Mouse (Mus musculus) Patski (cell line): ENCODE results near the gene Fbxo6. TPM values are rescaled to one million over a fixed set of nuclear protein-coding genes. Genes with fewer than 3 reads are reported as not detected.

Experiments used
- ATAC-seq: fragments of 100-300 bp; one replicate; pipeline ENCODE4 v1.8.0; 2021
- CTCF ChIA-PET: fragments of 350-600 bp; sonication (Branson Sonifier 250); formaldehyde crosslinking; loops from one replicate; lab custom pipeline; 2022; ENCODE audit warnings: inconsistent platforms; lab: Charles Lee
- POLR2A ChIA-PET: fragments of 350-600 bp; sonication (Branson Sonifier 250); formaldehyde crosslinking; loops from one replicate; lab custom pipeline; 2022; ENCODE audit warnings: antibody characterized with exemption, inconsistent platforms; lab: Charles Lee
- DNase-seq: peaks from one replicate; pipeline ENCODE4 v3.0.0-alpha.2; 2011; ENCODE audit warnings: low read depth, low spot score
- H3K27me3 ChIP-seq: fragments of 371-371 bp; one replicate; pipeline ENCODE4 v1.5.1; 2021
- CTCF ChIP-seq: fragments of 100-300 bp; IDR thresholded peaks from one replicate; pipeline ENCODE4 v1.5.1; 2021
- in situ Hi-C: fragments of 300-500 bp; cut with MboI; formaldehyde crosslinking; loops from 3 replicates; pipeline ENCODE4 v1.11.1; 2018; ENCODE audit warnings: low pct_unique_long_range_greater_than_20kb, mixed read lengths
- polyA plus RNA-seq: library from polyadenylated mRNA; unstranded; gene quantifications from one replicate; pipeline ENCODE4 v1.2.3, GENCODE M21; 2021

The Fbxo6 gene
- polyA plus RNA-seq, 1 experiment from 2014 or later: 68.4 TPM

- in situ Hi-C loops: loop anchor here (5.0 kb wide), 1 partner anchor 33 kb away; no protein-coding TSS in a partner anchor
- TF ChIP-seq CTCF: no peak
- DNase-seq (no peak), ATAC-seq (no peak)
- CTCF ChIA-PET: interaction anchor here (1.3 to 5.2 kb wide), 3 partner anchors 11 to 35 kb away, joined by 5 to 42 read pairs (median 12); no protein-coding TSS in a partner anchor
- POLR2A ChIA-PET: interaction anchor here (3.4 kb wide), 1 partner anchor 10 kb away, joined by 21 read pairs; no protein-coding TSS in a partner anchor
- no peaks in the 10 kb centered on the region for H3K27me3 ChIP-seq
Measured at GRCm38 (mm10) chr4:148150242-148150641, 1.7 kb downstream of the Fbxo6 start.

- DNase-seq (no peak), ATAC-seq (no peak)
- no peak for TF ChIP-seq CTCF
- in situ Hi-C loops: no loop called here
- H3K27me3 ChIP-seq: no peaks in the 10 kb centered on the region
- ChIA-PET POLR2A (interaction anchor here (3.4 kb wide), 1 partner anchor 9 kb away, joined by 21 read pairs; no protein-coding TSS in a partner anchor), CTCF (interaction anchor here (1.2 to 5.2 kb wide), 5 partner anchors 10 to 34 kb away, joined by 3 to 42 read pairs (median 5); no protein-coding TSS in a partner anchor)
Measured at GRCm38 (mm10) chr4:148149540-148149939, 2.4 kb downstream of the Fbxo6 start.

- in situ Hi-C loops: no loop called here
- ATAC-seq: no peak
- TF ChIP-seq CTCF: no peak
- CTCF ChIA-PET: interaction anchor here (5.2 kb wide), 1 partner anchor 8 kb away, joined by 42 read pairs; no protein-coding TSS in a partner anchor
- no peak for DNase-seq
- H3K27me3 ChIP-seq: no peaks in the 10 kb centered on the region
- POLR2A ChIA-PET: interaction anchor here (0.6 kb wide), 1 partner anchor 430 kb away, joined by 3 read pairs; no protein-coding TSS in a partner anchor
Measured at GRCm38 (mm10) chr4:148147714-148148113, 4.2 kb downstream of the Fbxo6 start.

- POLR2A ChIA-PET: no interaction called here
- CTCF ChIA-PET: interaction anchor here (1.0 to 1.7 kb wide), 2 partner anchors 11 to 25 kb away, joined by 4 to 5 read pairs; no protein-coding TSS in a partner anchor
Measured at GRCm38 (mm10) chr4:148143721-148144120, 8.2 kb downstream of the Fbxo6 start.

GRCm38 (mm10) chr4:148140098-148141011 lies 11.6 kb downstream of the Fbxo6 start:
- ChIA-PET POLR2A (interaction anchor here (0.8 to 2.8 kb wide), 3 partner anchors 10 to 25 kb away, joined by 7 to 21 read pairs (median 9); partner anchors contain the start of gene Fbxo6), CTCF (interaction anchor here (0.8 to 6.8 kb wide), 13 partner anchors 10 to 52 kb away, joined by 3 to 76 read pairs (median 8); partner anchors contain the start of genes Agtrap, Fbxo2, Fbxo44 and Fbxo6)
- ATAC-seq: peak; percentile 82
- in situ Hi-C loops: no loop called here
- no peak for TF ChIP-seq CTCF
- no peaks in the 10 kb centered on the region for H3K27me3 ChIP-seq
- DNase-seq: peak; percentile 57

More at GRCm38 (mm10) chr4:148143721-148144120, 8.2 kb downstream of the Fbxo6 start:
- no peak for TF ChIP-seq CTCF
- DNase-seq (no peak), ATAC-seq (no peak)
- in situ Hi-C loops: no loop called here
- H3K27me3 ChIP-seq: no peaks in the 10 kb centered on the region

GRCm38 (mm10) chr4:148139767-148140097 lies 12.2 kb downstream of the Fbxo6 start:
- ATAC-seq: peak; percentile 24
- TF ChIP-seq CTCF: no peak
- DNase-seq: peak; percentile 22
- H3K27me3 ChIP-seq: no peaks in the 10 kb centered on the region
- CTCF ChIA-PET: interaction anchor here (0.8 to 6.8 kb wide), 13 partner anchors 10 to 52 kb away, joined by 3 to 76 read pairs (median 8); partner anchors contain the start of genes Agtrap, Fbxo2, Fbxo44 and Fbxo6
- POLR2A ChIA-PET: interaction anchor here (0.8 to 2.8 kb wide), 3 partner anchors 11 to 24 kb away, joined by 7 to 21 read pairs (median 9); partner anchors contain the start of gene Fbxo6
- in situ Hi-C loops: no loop called here

GRCm38 (mm10) chr4:148137503-148137902 lies 14.4 kb downstream of the Fbxo6 start:
- in situ Hi-C loops: no loop called here
- ATAC-seq: no peak
- H3K27me3 ChIP-seq: no peaks in the 10 kb centered on the region
- ChIA-PET POLR2A (no interaction called here), CTCF (interaction anchor here (5.2 to 6.8 kb wide), 2 partner anchors 13 to 31 kb away, joined by 42 to 48 read pairs; partner anchors contain the start of gene Fbxo6)
- no peak for DNase-seq
- TF ChIP-seq CTCF: no peak

- TF ChIP-seq CTCF: no peak
- ATAC-seq: no peak
- ChIA-PET CTCF (interaction anchor here (1.4 kb wide), 1 partner anchor 20 kb away, joined by 3 read pairs; no protein-coding TSS in a partner anchor), POLR2A (interaction anchor here (0.8 kb wide), 1 partner anchor 363 kb away, joined by 5 read pairs; no protein-coding TSS in a partner anchor)
- no peak for DNase-seq
- in situ Hi-C loops: no loop called here
- no peaks in the 10 kb centered on the region for H3K27me3 ChIP-seq
Measured at GRCm38 (mm10) chr4:148134988-148135387, 17.0 kb downstream of the Fbxo6 start.

GRCm38 (mm10) chr4:148131497-148132081 lies 20.4 kb downstream of the Fbxo6 start:
- DNase-seq (no peak), ATAC-seq (no peak)
- H3K27me3 ChIP-seq: peaks cover 11% of the 10 kb centered on the region
- no peak for TF ChIP-seq CTCF
- in situ Hi-C loops: no loop called here
- ChIA-PET POLR2A (interaction anchor here (1.0 kb wide), 1 partner anchor 15 kb away, joined by 3 read pairs; no protein-coding TSS in a partner anchor), CTCF (interaction anchor here (0.9 kb wide), 1 partner anchor 13 kb away, joined by 3 read pairs; no protein-coding TSS in a partner anchor)
